Mouse (Mus musculus) gastrocnemius, postnatal 25 days (tissue): ENCODE data around the gene Pcbp1. TPM values are rescaled to one million over a fixed set of nuclear protein-coding genes. Genes with fewer than 3 reads are reported as not detected.
"Not testable (repeated sequence)": the region's sequence is repeated elsewhere in the genome, so short reads cannot be mapped to it uniquely, and the experiment has no call there.

Experiments
- DNase-seq: peaks from one replicate; pipeline ENCODE4 v3.0.0; 2022
- long read RNA-seq, 2 experiments: library from polyadenylated mRNA; stranded (forward); transcript quantifications; one replicate each; pipeline ENCODE4 v2.0.0; 2021
- total RNA-seq, 2 experiments: library from RNA; stranded (reverse); gene quantifications; 1 replicate in 1 of 2; 2 replicates in 1 of 2; pipeline ENCODE4 v1.2.3; 2021

Gene Pcbp1
- 100 to 1,000 TPM in 1 of 2 experiments, 10 to 100 TPM in 1; 99.7 to 116 TPM for total RNA-seq
- long read RNA-seq, experiment 1, transcript Pcbp1-201 (1 exons, 1,830 nt): major isoform, 129 of 130 reads
- long read RNA-seq, experiment 1, partial matches to known transcripts: 0 of 130 reads
- long read RNA-seq, experiment 1, other reads (novel, unspliced or antisense): 1 of 130 reads
- long read RNA-seq, experiment 2, transcript Pcbp1-201 (1 exons, 1,830 nt): major isoform, 157 of 161 reads
- long read RNA-seq, experiment 2, partial matches to known transcripts: 0 of 161 reads
- long read RNA-seq, experiment 2, other reads (novel, unspliced or antisense): 4 of 161 reads

GRCm38 (mm10) chr6:86526032-86526960 is at the start of gene Pcbp1:
Pcbp1 (minus strand) TSS chr6:86526321.
- peak; percentile 97 for DNase-seq

- peak; percentile 45 for DNase-seq
Measured at GRCm38 (mm10) chr6:86574495-86574894, 48.4 kb upstream of the Pcbp1 start.

GRCm38 (mm10) chr6:86570830-86571229 is 44.7 kb upstream of the Pcbp1 start:
- no peak for DNase-seq

GRCm38 (mm10) chr6:86569461-86569820 is 43.3 kb upstream of the Pcbp1 start:
- no peak for DNase-seq

GRCm38 (mm10) chr6:86568816-86569460 is 42.8 kb upstream of the Pcbp1 start:
- no peak for DNase-seq

- DNase-seq: no peak
Measured at GRCm38 (mm10) chr6:86565782-86566181, 39.7 kb upstream of the Pcbp1 start.

- not testable (repeated sequence) for DNase-seq
Measured at GRCm38 (mm10) chr6:86557182-86557581, 31.1 kb upstream of the Pcbp1 start.

GRCm38 (mm10) chr6:86556345-86557058 is 30.4 kb upstream of the Pcbp1 start:
- no peak for DNase-seq

GRCm38 (mm10) chr6:86550587-86550986 is 24.5 kb upstream of the Pcbp1 start:
- no peak for DNase-seq

GRCm38 (mm10) chr6:86547880-86548367 is 21.8 kb upstream of the Pcbp1 start:
- DNase-seq: no peak

GRCm38 (mm10) chr6:86547228-86547755 is 21.2 kb upstream of the Pcbp1 start:
- no peak for DNase-seq

- no peak for DNase-seq
Measured at GRCm38 (mm10) chr6:86545236-86545635, 19.1 kb upstream of the Pcbp1 start.

GRCm38 (mm10) chr6:86543869-86544268 is 17.7 kb upstream of the Pcbp1 start:
- no peak for DNase-seq

- no peak for DNase-seq
Measured at GRCm38 (mm10) chr6:86543060-86543459, 16.9 kb upstream of the Pcbp1 start.

GRCm38 (mm10) chr6:86541650-86542049 is 15.5 kb upstream of the Pcbp1 start:
- DNase-seq: no peak

- DNase-seq: no peak
Measured at GRCm38 (mm10) chr6:86528451-86528785, 2.3 kb upstream of the Pcbp1 start.

GRCm38 (mm10) chr6:86527766-86528450 is 1.8 kb upstream of the Pcbp1 start:
- DNase-seq: no peak

GRCm38 (mm10) chr6:86526961-86527740 is 1.0 kb upstream of the Pcbp1 start:
- DNase-seq: no peak

GRCm38 (mm10) chr6:86525646-86526031 is 482 bp downstream of the Pcbp1 start:
- DNase-seq: no peak
